Mouse (Mus musculus): ENCODE measurements around the gene Olfr1006. TPM values are rescaled to one million over a fixed set of nuclear protein-coding genes. Genes with fewer than 3 reads are reported as not detected.

Olfr1006 gene
- not detected for total RNA-seq (2023)

GRCm38 (mm10) chr2:85678667-85679066 is at the start of gene Olfr1006:
Olfr1006 (minus strand) TSS chr2:85678767.

GRCm38 (mm10) chr2:85715119-85715518 is 36.6 kb upstream of the Olfr1006 start, which contains the start of gene Olfr1009:
Olfr1009 (plus strand) TSS chr2:85715419.

GRCm38 (mm10) chr2:85689131-85689530 is 10.6 kb upstream of the Olfr1006 start, which contains the start of gene Olfr1008:
Olfr1008 (plus strand) TSS chr2:85689431.

GRCm38 (mm10) chr2:85664355-85664754 is 14.2 kb downstream of the Olfr1006 start, which contains the start of gene Olfr154:
Olfr154 (minus strand) TSS chr2:85664455.

GRCm38 (mm10) chr2:85650604-85651003 is 28.0 kb downstream of the Olfr1006 start, which contains the start of gene Olfr1002:
Olfr1002 (minus strand) TSS chr2:85650704.

Other genes starting within 250 kb of the Olfr1006 start
- not detected for gene Olfr994, start 242.3 kb downstream of the Olfr1006 start, total RNA-seq (2023)
- not detected for gene Olfr995, start 235.1 kb downstream of the Olfr1006 start, total RNA-seq (2023)
- not detected for gene 4833423E24Rik, start 159.7 kb downstream of the Olfr1006 start, total RNA-seq (2023)
- not detected for gene Olfr996, start 99.6 kb downstream of the Olfr1006 start, total RNA-seq (2023)
- not detected for gene Olfr998, start 89.8 kb downstream of the Olfr1006 start, total RNA-seq (2023)
- gene Olfr1000, start 66.9 kb downstream of the Olfr1006 start, total RNA-seq (2023): not detected
- not detected for gene Olfr1002, start 28.1 kb downstream of the Olfr1006 start, total RNA-seq (2023)
- not detected for gene Olfr154, start 14.3 kb downstream of the Olfr1006 start, total RNA-seq (2023)
- not detected for gene Olfr1008, start 10.7 kb upstream of the Olfr1006 start, total RNA-seq (2023)
- gene Olfr1009, start 36.7 kb upstream of the Olfr1006 start, total RNA-seq (2023): not detected
- not detected for gene Olfr1012, start 84.0 kb upstream of the Olfr1006 start, total RNA-seq (2023)
- not detected for gene Olfr1013, start 88.3 kb upstream of the Olfr1006 start, total RNA-seq (2023)
- gene Olfr1014, start 93.9 kb upstream of the Olfr1006 start, total RNA-seq (2023): not detected
- not detected for gene Olfr1015, start 103.2 kb upstream of the Olfr1006 start, total RNA-seq (2023)
- gene Olfr1016, start 123.8 kb upstream of the Olfr1006 start, total RNA-seq (2023): not detected
- gene Olfr1018, start 139.7 kb upstream of the Olfr1006 start, total RNA-seq (2023): not detected
- not detected for gene Olfr1019, start 166.7 kb upstream of the Olfr1006 start, total RNA-seq (2023)
- gene Olfr1020, start 168.3 kb upstream of the Olfr1006 start, total RNA-seq (2023): not detected
- not detected for gene Olfr1022, start 189.8 kb upstream of the Olfr1006 start, total RNA-seq (2023)
- not detected for gene Olfr1023, start 206.9 kb upstream of the Olfr1006 start, total RNA-seq (2023)
- not detected for gene Olfr1024, start 226.3 kb upstream of the Olfr1006 start, total RNA-seq (2023)
- not detected for gene Olfr1025-ps1, start 236.4 kb upstream of the Olfr1006 start, total RNA-seq (2023)
- gene Olfr1026, start 242.8 kb upstream of the Olfr1006 start, total RNA-seq (2023): not detected

Data from B cell, adult 67 days (primary cell).